Mouse (Mus musculus): ENCODE measurements around the gene Heatr1.

GRCm38 (mm10) chr13:12485197-12485596 is 90.4 kb downstream of the Heatr1 start:
- TF ChIP-seq EP300 (IDR thresholded peaks at IDR 0.05; ENCODE audit: low read depth) (no peak), CTCF (IDR thresholded peaks at IDR 0.05; ENCODE audit: low read depth) (no peak)

Data from liver, embryonic 14.5 days (tissue).